Mouse (Mus musculus): Measurements from ENCODE around the gene Adcy2.

GRCm38 (mm10) chr13:68749370-68749769 lies 250.0 kb downstream of the Adcy2 start:
- no peak for TF ChIP-seq CTCF (IDR thresholded peaks at IDR 0.05; ENCODE audit: control insufficient read depth, insufficient read depth, insufficient read length)
- TF ChIP-seq MAX (IDR thresholded peaks at IDR 0.05), result no peak
- no peak for TF ChIP-seq USF1 (IDR thresholded peaks at IDR 0.05; ENCODE audit: low read depth)
- no peak for TF ChIP-seq MYOD1 (IDR thresholded peaks at IDR 0.05; ENCODE audit: control insufficient read depth, insufficient read length, low read depth)
- TF ChIP-seq CEBPB (IDR thresholded peaks at IDR 0.05; ENCODE audit: low read depth), result no peak
- no peak for TF ChIP-seq MYOG (IDR thresholded peaks at IDR 0.05; ENCODE audit: control insufficient read depth, extremely low read depth, insufficient read length)
- no peak for TF ChIP-seq FOSL1 (IDR thresholded peaks at IDR 0.05; ENCODE audit: insufficient read depth, low read length, poor library complexity, severe bottlenecking)
